Comparison of ENCODE assay signal across 42 mouse cellular contexts in the genomic region with DNA sequence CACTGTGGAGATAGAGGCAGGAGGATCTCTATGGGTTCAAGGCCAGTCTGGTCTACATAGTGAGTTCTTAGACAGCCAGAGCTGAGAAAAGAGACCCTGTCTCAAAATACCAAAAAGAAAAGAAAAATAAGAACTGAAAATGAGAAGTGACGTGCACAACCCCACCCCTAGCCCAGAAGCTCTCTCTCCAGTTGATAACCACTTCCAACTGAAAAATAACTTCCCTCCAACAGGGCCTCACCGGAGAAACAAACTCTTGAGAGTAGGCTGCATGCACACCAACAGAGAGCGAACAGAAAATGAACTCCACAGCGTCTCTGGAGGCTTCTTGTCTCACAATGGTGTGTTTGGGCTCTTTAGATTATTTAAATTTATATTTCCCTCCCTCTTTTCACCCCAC. TPM values are rescaled to one million over a fixed set of nuclear protein-coding genes. Genes with fewer than 3 reads are reported as not detected.
"Had no signal": no experiment of that assay in that cellular context is flagged by ENCODE, and none has a peak within 500 bp of the region (broad histone marks: within the 10 kb centered on the region; RNA-seq: fewer than 3 reads in every experiment).

No protein-coding gene starts in this region.

- H3K4me3 ChIP-seq: gastrocnemius, adult 2 months; heart, adult 2 months; heart, embryonic 13.5 days; heart, embryonic 15.5 days; hindbrain, embryonic 13.5 days; hindbrain, embryonic 15.5 days; kidney, embryonic 15.5 days; limb, embryonic 13.5 days; limb, embryonic 15.5 days had no signal

- DNase-seq: gastrocnemius, adult 2 months; gastrocnemius, postnatal 10 days; gastrocnemius, postnatal 25 days; heart, adult 11 months; heart, adult 2 months; heart, postnatal 14 days; heart, postnatal 36 days; kidney, adult 11 months; kidney, adult 2 months; kidney, adult 9 months; kidney, postnatal 14 days; kidney, postnatal 36 days; layer of hippocampus, adult 9-11 months; layer of hippocampus, postnatal 36 days; left cerebral cortex, postnatal 4 days had no signal

- H3K36me3 ChIP-seq: heart, embryonic 13.5 days; heart, embryonic 15.5 days; hindbrain, embryonic 13.5 days; hindbrain, embryonic 15.5 days; kidney, embryonic 15.5 days; limb, embryonic 13.5 days; limb, embryonic 15.5 days had no signal

- H3K9ac ChIP-seq: heart, embryonic 13.5 days; heart, embryonic 15.5 days; hindbrain, embryonic 13.5 days; hindbrain, embryonic 15.5 days; kidney, embryonic 15.5 days; limb, embryonic 13.5 days; limb, embryonic 15.5 days had no signal

- H3K9me3 ChIP-seq: heart, embryonic 13.5 days; heart, embryonic 15.5 days; hindbrain, embryonic 13.5 days; hindbrain, embryonic 15.5 days; kidney, embryonic 15.5 days; limb, embryonic 13.5 days; limb, embryonic 15.5 days had no signal

- H3K27ac ChIP-seq: gastrocnemius, adult 2 months; heart, adult 2 months; heart, embryonic 13.5 days; heart, embryonic 15.5 days; hindbrain, embryonic 13.5 days; hindbrain, embryonic 15.5 days; hindbrain, postnatal 0 days; kidney, embryonic 15.5 days; kidney, postnatal 0 days; limb, embryonic 13.5 days; limb, embryonic 15.5 days had no signal

- ATAC-seq: hindbrain, postnatal 0 days; intestine, embryonic 16.5 days had no signal

- H3K27me3 ChIP-seq: heart, embryonic 13.5 days; heart, embryonic 15.5 days; hindbrain, embryonic 13.5 days; hindbrain, embryonic 15.5 days; kidney, embryonic 15.5 days; limb, embryonic 13.5 days; limb, embryonic 15.5 days had no signal

- H3K4me1 ChIP-seq: heart, embryonic 13.5 days; heart, embryonic 15.5 days; hindbrain, embryonic 13.5 days; hindbrain, embryonic 15.5 days; kidney, embryonic 15.5 days; limb, embryonic 13.5 days; limb, embryonic 15.5 days had no signal

RNA-seq across cellular contexts. Expression of a gene that starts 11.5 kb away (rescaled TPM):
- total RNA-seq: gastrocnemius, adult 2 months; gastrocnemius, postnatal 10 days; gastrocnemius, postnatal 25 days; gastrocnemius, postnatal 4 days; heart, adult 2 months; heart, postnatal 14 days; heart, postnatal 36 days; hematopoietic stem cell, adult 5-6 weeks; hindbrain, postnatal 0 days; layer of hippocampus, adult 18-20 months; layer of hippocampus, adult 8-10 months; layer of hippocampus, postnatal 14 days; layer of hippocampus, postnatal 36 days; left cerebral cortex, adult 18-20 months; left cerebral cortex, adult 8-10 months; left cerebral cortex, postnatal 10 days; left cerebral cortex, postnatal 25 days; left cerebral cortex, postnatal 4 days; liver, adult 2 months had no signal
- polyA plus RNA-seq: frontal cortex, adult 2 months; heart, adult 2 months; heart, embryonic 11.5 days; heart, embryonic 13.5 days; heart, embryonic 15.5 days; heart, postnatal 0 days; hindbrain, embryonic 11.5 days; hindbrain, embryonic 13.5 days; hindbrain, embryonic 15.5 days; hindbrain, postnatal 0 days; intestine, embryonic 14.5 days; intestine, embryonic 16.5 days; kidney, adult 2 months; kidney, embryonic 15.5 days; kidney, postnatal 0 days; large intestine, adult 2 months; limb, embryonic 11.5 days; limb, embryonic 13.5 days; limb, embryonic 15.5 days; liver, adult 2 months had no signal

RNA-seq across cellular contexts. Expression of a gene that starts 33.9 kb away (rescaled TPM):
- total RNA-seq: gastrocnemius, adult 2 months; gastrocnemius, postnatal 10 days; gastrocnemius, postnatal 25 days; gastrocnemius, postnatal 4 days; heart, adult 2 months; heart, postnatal 14 days; heart, postnatal 36 days; hematopoietic stem cell, adult 5-6 weeks; hindbrain, postnatal 0 days; layer of hippocampus, adult 18-20 months; layer of hippocampus, adult 8-10 months; layer of hippocampus, postnatal 14 days; layer of hippocampus, postnatal 36 days; left cerebral cortex, adult 18-20 months; left cerebral cortex, adult 8-10 months; left cerebral cortex, postnatal 10 days; left cerebral cortex, postnatal 25 days; left cerebral cortex, postnatal 4 days; liver, adult 2 months had no signal
- polyA plus RNA-seq: frontal cortex, adult 2 months; heart, adult 2 months; heart, embryonic 11.5 days; heart, embryonic 13.5 days; heart, embryonic 15.5 days; heart, postnatal 0 days; hindbrain, embryonic 11.5 days; hindbrain, embryonic 13.5 days; hindbrain, embryonic 15.5 days; hindbrain, postnatal 0 days; intestine, embryonic 14.5 days; intestine, embryonic 16.5 days; kidney, adult 2 months; kidney, embryonic 15.5 days; kidney, postnatal 0 days; large intestine, adult 2 months; limb, embryonic 11.5 days; limb, embryonic 13.5 days; limb, embryonic 15.5 days; liver, adult 2 months had no signal

RNA-seq across cellular contexts. Expression of a gene that starts 58.6 kb away (rescaled TPM):
- total RNA-seq: gastrocnemius, adult 2 months; gastrocnemius, postnatal 10 days; gastrocnemius, postnatal 25 days; gastrocnemius, postnatal 4 days; heart, adult 2 months; heart, postnatal 14 days; heart, postnatal 36 days; hematopoietic stem cell, adult 5-6 weeks; hindbrain, postnatal 0 days; layer of hippocampus, adult 18-20 months; layer of hippocampus, adult 8-10 months; layer of hippocampus, postnatal 14 days; layer of hippocampus, postnatal 36 days; left cerebral cortex, adult 18-20 months; left cerebral cortex, adult 8-10 months; left cerebral cortex, postnatal 10 days; left cerebral cortex, postnatal 25 days; left cerebral cortex, postnatal 4 days; liver, adult 2 months had no signal
- polyA plus RNA-seq: frontal cortex, adult 2 months; heart, adult 2 months; heart, embryonic 11.5 days; heart, embryonic 13.5 days; heart, embryonic 15.5 days; heart, postnatal 0 days; hindbrain, embryonic 11.5 days; hindbrain, embryonic 13.5 days; hindbrain, embryonic 15.5 days; hindbrain, postnatal 0 days; intestine, embryonic 14.5 days; intestine, embryonic 16.5 days; kidney, adult 2 months; kidney, embryonic 15.5 days; large intestine, adult 2 months; limb, embryonic 11.5 days; limb, embryonic 13.5 days; limb, embryonic 15.5 days; liver, adult 2 months had no signal
